Mouse (Mus musculus): ENCODE measurements around the gene R3hdml. TPM values are rescaled to one million over a fixed set of nuclear protein-coding genes. Genes with fewer than 3 reads are reported as not detected.

R3hdml gene
- total RNA-seq, 2 experiments from 2014 or later = not detected

GRCm38 (mm10) chr2:163540231-163541117, 48.4 kb downstream of the R3hdml start:
- DNase-seq = no peak

GRCm38 (mm10) chr2:163541568-163542182, 49.6 kb downstream of the R3hdml start:
- DNase-seq = no peak

DNA sequence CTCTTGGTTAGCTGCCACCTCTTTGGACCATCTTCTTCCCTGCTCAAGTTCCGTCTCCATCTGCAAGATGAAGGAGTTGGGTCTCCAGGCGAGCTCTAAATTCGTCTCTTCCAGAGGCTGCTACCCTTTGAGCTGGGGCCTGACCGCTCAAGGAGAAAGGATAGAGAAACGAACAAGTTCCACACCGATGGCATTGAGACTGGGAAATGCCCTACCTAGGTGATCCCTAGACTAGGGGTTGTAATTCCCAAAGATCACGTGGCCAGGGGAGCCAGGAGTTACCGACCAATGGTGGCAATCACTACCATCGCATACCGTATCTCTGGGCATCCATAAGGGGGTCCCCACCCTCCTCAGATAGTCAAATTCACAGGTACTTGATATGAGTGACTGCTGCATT, 50.6 kb downstream of the R3hdml start:
- DNase-seq = no peak

- no peak for DNase-seq
Observed at GRCm38 (mm10) chr2:163546623-163547318, 54.7 kb downstream of the R3hdml start.

DNA sequence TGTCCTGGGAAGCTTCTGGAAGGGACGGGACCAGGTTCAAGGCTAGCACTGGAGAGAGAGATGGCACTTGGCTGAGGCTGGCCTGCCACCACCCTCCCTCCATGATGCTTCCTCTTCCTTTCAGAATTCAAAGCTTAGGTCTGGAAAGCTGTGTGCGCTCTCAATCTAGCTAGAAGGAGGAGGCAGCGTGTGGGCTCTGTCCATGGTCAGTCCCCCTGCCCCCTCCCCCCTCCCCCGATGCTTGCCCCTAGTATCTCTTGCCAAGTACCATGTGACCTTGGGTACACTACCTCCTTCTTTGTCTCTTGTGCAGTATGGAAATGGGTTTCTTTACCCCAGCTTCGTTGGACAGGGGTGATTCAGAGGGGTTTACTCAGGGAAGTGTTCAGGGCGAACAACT, 56.7 kb downstream of the R3hdml start:
- DNase-seq = no peak

- no peak for DNase-seq
Observed at GRCm38 (mm10) chr2:163549786-163550185, 57.7 kb downstream of the R3hdml start.

Other genes starting within 250 kb of the R3hdml start
- 1 to 10 TPM; 3.4 to 5.3 TPM for gene Jph2, start 94.3 kb upstream of the R3hdml start, total RNA-seq (2021)
- gene Oser1, start 67.6 kb upstream of the R3hdml start, total RNA-seq (2021) = 10 to 100 TPM; 37.2 to 43.4 TPM
- gene Gdap1l1, start 53.8 kb upstream of the R3hdml start, total RNA-seq (2021) = 1 to 10 TPM; 2.8 to 3.1 TPM
- gene Fitm2, start 19.7 kb upstream of the R3hdml start, total RNA-seq (2021) = 10 to 100 TPM; 83.6 to 87.8 TPM
- gene Hnf4a, start 14.5 kb downstream of the R3hdml start, total RNA-seq (2021) = under 1 TPM in 1 of 2 experiments, not detected in 1; 0.40 TPM
- gene Ttpal, start 110.0 kb downstream of the R3hdml start, total RNA-seq (2021) = 10 to 100 TPM; 22.7 to 34.8 TPM
- 100 to 1,000 TPM; 565 to 629 TPM for gene Serinc3, start 152.8 kb downstream of the R3hdml start, total RNA-seq (2021)
- 10 to 100 TPM; 45.0 to 46.0 TPM for gene Pkig, start 166.1 kb downstream of the R3hdml start, total RNA-seq (2021)